Mouse (Mus musculus) liver, embryonic 12.5 days (tissue): ENCODE results near the gene AC124502.3. TPM values are rescaled to one million over a fixed set of nuclear protein-coding genes. Genes with fewer than 3 reads are reported as not detected.

Experiments used
- ATAC-seq: fragments of 200-750 bp; cut with Nextera tagmentation; 2 replicates; pipeline ENCODE4 v1.8.0; 2017; ENCODE audit warnings: moderate number of reproducible peaks, mild to moderate bottlenecking, moderate library complexity
- H3K27ac ChIP-seq: fragments of 300-500 bp; sonication (generic); 2 replicates; pipeline ENCODE4 v1.5.1; 2016; ENCODE audit warnings: mild to moderate bottlenecking
- H3K27me3 ChIP-seq: fragments of 300-500 bp; sonication (generic); replicated peaks from 2 replicates; pipeline ENCODE4 v1.6.1; 2016; ENCODE audit warnings: mild to moderate bottlenecking, moderate library complexity
- H3K36me3 ChIP-seq: fragments of 300-500 bp; sonication (generic); 2 replicates; pipeline ENCODE4 v1.6.1; 2016; ENCODE audit warnings: mild to moderate bottlenecking, moderate library complexity
- H3K4me1 ChIP-seq: fragments of 300-500 bp; sonication (generic); 2 replicates; pipeline ENCODE4 v1.6.1; 2016
- H3K4me2 ChIP-seq: fragments of 300-500 bp; sonication (generic); 2 replicates; pipeline ENCODE4 v1.6.1; 2016; ENCODE audit warnings: mild to moderate bottlenecking, moderate library complexity
- H3K4me3 ChIP-seq: fragments of 300-500 bp; sonication (generic); 2 replicates; pipeline ENCODE4 v1.5.1; 2016; ENCODE audit warnings: mild to moderate bottlenecking, moderate library complexity
- H3K9ac ChIP-seq: fragments of 300-500 bp; sonication (generic); 2 replicates; pipeline ENCODE4 v1.6.1; 2016; ENCODE audit warnings: mild to moderate bottlenecking, moderate library complexity
- H3K9me3 ChIP-seq: fragments of 300-500 bp; sonication (generic); replicated peaks from 2 replicates; pipeline ENCODE4 v1.6.1; 2016; ENCODE audit warnings: mild to moderate bottlenecking, moderate library complexity
- WGBS: fragments of 180-500 bp; shearing (Covaris S2); methylation state at CpG from one replicate; pipeline ENCODE4 v1.1.7; 2016; ENCODE audit not compliant: insufficient replicate concordance; 5-methylcytosine and 5-hydroxymethylcytosine counted together
- polyA plus RNA-seq: library from polyadenylated mRNA; unstranded; fragments of >200 nt; fragmentation: Nextera tagmentation; extraction: Ambion mirVana; gene quantifications from 2 replicates; pipeline ENCODE4 v1.2.1, GENCODE M21; 2016

Gene AC124502.3
- polyA plus RNA-seq, 1 experiment from 2014 or later = 0.20 TPM

DNA sequence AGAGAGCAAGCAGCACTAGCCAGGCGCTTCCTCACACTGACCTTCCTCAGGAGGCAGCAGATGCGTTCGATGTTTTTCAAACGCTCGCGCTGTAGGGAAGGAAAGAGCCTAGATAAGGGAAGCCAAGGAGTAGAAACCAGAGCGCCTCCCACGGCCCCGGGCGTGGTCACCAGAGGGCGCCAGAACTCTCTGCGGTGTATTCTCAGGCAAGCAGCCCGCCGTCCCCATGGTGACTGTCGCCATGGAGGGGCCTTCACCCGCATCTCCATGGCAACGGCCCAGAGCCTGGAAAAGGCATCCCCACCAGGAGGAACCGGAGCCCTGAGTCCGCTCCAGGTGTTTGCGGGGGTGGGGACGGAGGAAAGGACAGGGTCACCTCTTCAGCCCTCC lies 55.5 kb downstream of the AC124502.3 start:
- peaks cover 47% of the 10 kb centered on the region for H3K4me1 ChIP-seq
- peaks cover 36% of the 10 kb centered on the region for H3K36me3 ChIP-seq
- 3% methylated on average over 21 of the region's 21 CpGs for WGBS
- no peak overlapping the region for H3K4me3 ChIP-seq
- H3K9me3 ChIP-seq = no peaks in the 10 kb centered on the region
- no peak overlapping the region for H3K9ac ChIP-seq
- ATAC-seq = peak; percentile 64
- H3K27me3 ChIP-seq = peaks cover 38% of the 10 kb centered on the region
- no peak overlapping the region for H3K27ac ChIP-seq
- peak overlapping the region; percentile 16; the same call in 1 of the 2 replicates for H3K4me2 ChIP-seq

- Histone ChIP-seq H3K9me3 (no peaks in the 10 kb centered on the region), H3K36me3 (peaks cover 38% of the 10 kb centered on the region), H3K9ac (no peak overlapping the region), H3K27ac (no peak overlapping the region), H3K4me3 (no peak overlapping the region), H3K27me3 (peaks cover 38% of the 10 kb centered on the region), H3K4me2 (no peak overlapping the region), H3K4me1 (peaks cover 44% of the 10 kb centered on the region)
- WGBS = 51% methylated on average over 11 of the region's 11 CpGs
- no peak for ATAC-seq
Measured at GRCm38 (mm10) chr19:5094746-5095417, 56.2 kb downstream of the AC124502.3 start.

- no peak for ATAC-seq
- Histone ChIP-seq H3K9ac (no peak overlapping the region), H3K27me3 (peaks cover 38% of the 10 kb centered on the region), H3K4me2 (0 out of 2 replicates have a peak overlapping the region, but pooled peaks have one; percentile 10), H3K9me3 (no peaks in the 10 kb centered on the region), H3K4me3 (no peak overlapping the region), H3K27ac (no peak overlapping the region), H3K4me1 (peaks cover 44% of the 10 kb centered on the region), H3K36me3 (peaks cover 41% of the 10 kb centered on the region)
- 15% methylated on average over 9 of the region's 9 CpGs for WGBS
Measured at GRCm38 (mm10) chr19:5095887-5096474, 57.3 kb downstream of the AC124502.3 start.

GRCm38 (mm10) chr19:5097521-5098362 lies 59.1 kb downstream of the AC124502.3 start:
- Histone ChIP-seq H3K27me3 (peaks cover 38% of the 10 kb centered on the region), H3K27ac (no peak overlapping the region), H3K9ac (peak overlapping the region; percentile 71), H3K4me3 (peak overlapping the region; percentile 54), H3K9me3 (no peaks in the 10 kb centered on the region), H3K4me2 (peak overlapping the region; percentile 92), H3K4me1 (peaks cover 44% of the 10 kb centered on the region), H3K36me3 (peaks cover 41% of the 10 kb centered on the region)
- 6% methylated on average over 29 of the region's 31 CpGs for WGBS
- ATAC-seq = no peak

- H3K9ac ChIP-seq = peak within 1 kb of the TSS; percentile 71
- peaks cover 38% of the 10 kb centered on the region for H3K27me3 ChIP-seq
- ATAC-seq = peak; percentile 72
- H3K36me3 ChIP-seq = peaks cover 45% of the 10 kb centered on the region
- no peaks in the 10 kb centered on the region for H3K9me3 ChIP-seq
- WGBS = 6% methylated on average over 48 of the region's 48 CpGs
- H3K4me1 ChIP-seq = peaks cover 44% of the 10 kb centered on the region
- H3K4me3 ChIP-seq = peak within 1 kb of the TSS; percentile 54
- no peak within 1 kb of the TSS for H3K27ac ChIP-seq
- peak within 1 kb of the TSS; percentile 92 for H3K4me2 ChIP-seq
Measured at GRCm38 (mm10) chr19:5098363-5099143, 59.9 kb downstream of the AC124502.3 start, which contains the start of gene Cnih2. Gene Cnih2 (minus strand): TSS chr19:5098521.

Other genes with a start within 250 kb of the AC124502.3 start
- 30.7 and 32.6 TPM in 2 replicates for gene Rbm4, start 245.0 kb upstream of the AC124502.3 start, polyA plus RNA-seq
- gene Gm21992, start 227.3 kb upstream of the AC124502.3 start, polyA plus RNA-seq = 18.1 and 18.9 TPM in 2 replicates
- gene Rbm14, start 227.3 kb upstream of the AC124502.3 start, polyA plus RNA-seq = 62.0 and 63.5 TPM in 2 replicates
- gene Ccs, start 199.6 kb upstream of the AC124502.3 start, polyA plus RNA-seq = 40.3 and 43.6 TPM in 2 replicates
- not detected in 2 replicates for gene Ccdc87, start 199.5 kb upstream of the AC124502.3 start, polyA plus RNA-seq
- gene Ctsf, start 183.8 kb upstream of the AC124502.3 start, polyA plus RNA-seq = 13.1 and 17.8 TPM in 2 replicates
- gene Actn3, start 161.0 kb upstream of the AC124502.3 start, polyA plus RNA-seq = 0.79 and 0.82 TPM in 2 replicates
- 13.9 and 15.9 TPM in 2 replicates for gene Zdhhc24, start 160.2 kb upstream of the AC124502.3 start, polyA plus RNA-seq
- gene Bbs1, start 132.3 kb upstream of the AC124502.3 start, polyA plus RNA-seq = 1.6 and 1.8 TPM in 2 replicates
- 76.7 and 83.3 TPM in 2 replicates for gene Dpp3, start 110.6 kb upstream of the AC124502.3 start, polyA plus RNA-seq
- 0.20 and 0.44 TPM in 2 replicates for gene Peli3, start 95.8 kb upstream of the AC124502.3 start, polyA plus RNA-seq
- gene Mrpl11, start 76.7 kb upstream of the AC124502.3 start, polyA plus RNA-seq = 82.4 and 84.7 TPM in 2 replicates
- not detected in 2 replicates for gene Npas4, start 48.6 kb upstream of the AC124502.3 start, polyA plus RNA-seq
- gene Slc29a2, start 15.0 kb upstream of the AC124502.3 start, polyA plus RNA-seq = 3.3 and 3.8 TPM in 2 replicates
- 10.9 and 13.2 TPM in 2 replicates for gene B4gat1, start 65 bp upstream of the AC124502.3 start, polyA plus RNA-seq
- gene Brms1, start 2.5 kb downstream of the AC124502.3 start, polyA plus RNA-seq = 40.4 TPM in 2 replicates
- gene Rin1, start 11.6 kb downstream of the AC124502.3 start, polyA plus RNA-seq = 0.50 and 0.92 TPM in 2 replicates
- gene Cd248, start 29.2 kb downstream of the AC124502.3 start, polyA plus RNA-seq = 7.7 and 9.5 TPM in 2 replicates
- gene Tmem151a, start 46.6 kb downstream of the AC124502.3 start, polyA plus RNA-seq = 1.0 and 1.5 TPM in 2 replicates
- gene Yif1a, start 49.6 kb downstream of the AC124502.3 start, polyA plus RNA-seq = 51.7 and 53.9 TPM in 2 replicates
- gene Cnih2, start 59.6 kb downstream of the AC124502.3 start, polyA plus RNA-seq = 3.5 and 3.8 TPM in 2 replicates
- 118 and 126 TPM in 2 replicates for gene Rab1b, start 68.2 kb downstream of the AC124502.3 start, polyA plus RNA-seq
- gene Klc2, start 79.7 kb downstream of the AC124502.3 start, polyA plus RNA-seq = 4.4 and 4.9 TPM in 2 replicates
- 17.2 and 19.7 TPM in 2 replicates for gene Pacs1, start 234.2 kb downstream of the AC124502.3 start, polyA plus RNA-seq